Mouse (Mus musculus): ENCODE measurements at regions not wholly inside any gene's neighbourhood (a gene's known extent, or its start where the extent isn't known, plus 50 kb on each side); places are given as distances from the start of the nearest gene placed in this dataset.

DNA sequence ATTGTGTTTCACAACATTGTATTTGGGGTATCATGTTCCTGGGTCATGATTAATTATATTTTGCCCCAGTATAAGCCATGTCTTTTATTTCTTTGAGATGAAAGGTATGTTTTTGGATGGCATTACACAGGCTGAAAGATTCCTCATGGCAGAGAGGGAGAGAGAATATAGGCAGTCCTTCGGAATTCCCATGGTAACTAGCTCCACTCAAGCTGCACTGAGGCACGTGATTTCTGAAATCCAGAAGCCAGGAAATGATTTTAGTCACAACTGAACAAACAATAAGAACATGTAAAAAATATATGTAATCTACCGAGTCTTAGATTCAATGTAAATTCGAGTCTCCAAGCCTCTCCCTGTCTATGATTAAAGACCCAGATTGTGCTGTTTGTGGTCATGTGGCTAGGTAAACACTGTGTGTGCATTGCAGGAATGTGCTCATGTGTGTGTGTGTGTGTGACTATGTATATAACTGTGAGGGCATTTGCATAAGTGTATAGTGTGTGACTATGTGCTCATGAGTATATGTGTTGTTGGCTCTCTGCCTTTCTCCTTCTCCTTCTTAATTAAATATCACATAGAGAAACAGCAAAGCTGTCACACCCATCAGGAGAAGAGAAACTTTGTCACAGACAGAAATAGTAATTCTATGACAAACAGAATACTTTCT, 169.8 kb downstream of the Diras2 start:
- TF ChIP-seq CTCF (IDR thresholded peaks at IDR 0.05; ENCODE audit: low read depth, low read length) (no peak), POLR2A (IDR thresholded peaks at IDR 0.05; ENCODE audit: borderline replicate concordance, low read depth, low read length) (no peak)
